Mouse (Mus musculus) urinary bladder, adult 2 months (tissue): ENCODE results near the gene Gm4131. TPM values are rescaled to one million over a fixed set of nuclear protein-coding genes. Genes with fewer than 3 reads are reported as not detected.

Experiments
- DNase-seq: peaks from one replicate; pipeline ENCODE4 v3.0.0; 2022; ENCODE audit warnings: low spot score
- polyA plus RNA-seq: library from polyadenylated mRNA; depleted of rRNA; stranded (reverse); fragments of >200 nt; gene quantifications from 2 replicates; pipeline ENCODE4 v1.2.3, GENCODE M21; 2012

The Gm4131 gene
- polyA plus RNA-seq, 1 experiment, result not detected

GRCm38 (mm10) chr14:62550121-62550520 lies 16.6 kb downstream of the Gm4131 start:
- DNase-seq, result no peak

GRCm38 (mm10) chr14:62546746-62547145 lies 20.0 kb downstream of the Gm4131 start:
- no peak for DNase-seq

GRCm38 (mm10) chr14:62546296-62546695 lies 20.4 kb downstream of the Gm4131 start:
- no peak for DNase-seq

GRCm38 (mm10) chr14:62541751-62542150 lies 25.0 kb downstream of the Gm4131 start:
- no peak for DNase-seq

- DNase-seq, result no peak
Observed at GRCm38 (mm10) chr14:62539834-62540233, 26.9 kb downstream of the Gm4131 start.

GRCm38 (mm10) chr14:62536988-62537387 lies 29.7 kb downstream of the Gm4131 start:
- no peak for DNase-seq

- DNase-seq, result no peak
Observed at GRCm38 (mm10) chr14:62536127-62536526, 30.6 kb downstream of the Gm4131 start.

GRCm38 (mm10) chr14:62530951-62531350 lies 35.8 kb downstream of the Gm4131 start:
- DNase-seq, result no peak

- no peak for DNase-seq
Observed at GRCm38 (mm10) chr14:62512845-62513244, 53.9 kb downstream of the Gm4131 start.

GRCm38 (mm10) chr14:62509350-62509749 lies 57.4 kb downstream of the Gm4131 start:
- DNase-seq, result no peak

- no peak for DNase-seq
Observed at GRCm38 (mm10) chr14:62506261-62506660, 60.5 kb downstream of the Gm4131 start.

GRCm38 (mm10) chr14:62497391-62497790 lies 69.3 kb downstream of the Gm4131 start:
- no peak for DNase-seq

GRCm38 (mm10) chr14:62496501-62496900 lies 70.2 kb downstream of the Gm4131 start:
- no peak for DNase-seq

GRCm38 (mm10) chr14:62493456-62493855 lies 73.3 kb downstream of the Gm4131 start:
- DNase-seq, result no peak

GRCm38 (mm10) chr14:62492196-62492850 lies 74.4 kb downstream of the Gm4131 start:
- peak; percentile 31 for DNase-seq

GRCm38 (mm10) chr14:62488270-62488669 lies 78.5 kb downstream of the Gm4131 start:
- DNase-seq, result no peak

- no peak for DNase-seq
Observed at GRCm38 (mm10) chr14:62481381-62481780, 85.3 kb downstream of the Gm4131 start.

- no peak for DNase-seq
Observed at GRCm38 (mm10) chr14:62479395-62479794, 87.3 kb downstream of the Gm4131 start.

- no peak for DNase-seq
Observed at GRCm38 (mm10) chr14:62474481-62474880, 92.2 kb downstream of the Gm4131 start.

GRCm38 (mm10) chr14:62472061-62472460 lies 94.7 kb downstream of the Gm4131 start:
- DNase-seq, result no peak

GRCm38 (mm10) chr14:62468753-62469125 lies 98.0 kb downstream of the Gm4131 start:
- DNase-seq, result no peak

GRCm38 (mm10) chr14:62468119-62468752 lies 98.5 kb downstream of the Gm4131 start:
- no peak for DNase-seq

GRCm38 (mm10) chr14:62464966-62465365 lies 101.8 kb downstream of the Gm4131 start:
- DNase-seq, result no peak

- no peak for DNase-seq
Observed at GRCm38 (mm10) chr14:62459541-62459940, 107.2 kb downstream of the Gm4131 start.
